Mouse (Mus musculus) liver, postnatal 0 days (tissue): Measurements from ENCODE around the gene Wars.

Experiments used
- CTCF ChIP-seq: sonication (generic); IDR thresholded peaks from 2 replicates; pipeline ENCODE4 v1.5.1; 2016; ENCODE audit warnings: antibody characterized with exemption, low read depth
- EP300 ChIP-seq: IDR thresholded peaks from 2 replicates; pipeline ENCODE4 v1.6.1; 2016; ENCODE audit warnings: antibody characterized with exemption, low read depth, mild to moderate bottlenecking

- TF ChIP-seq EP300: no peak
- TF ChIP-seq CTCF: no peak
These were observed 58.6 kb downstream of the Wars start for GRCm38 (mm10) chr12:108835208-108835839.
